Mouse (Mus musculus): ENCODE measurements around the gene Car14.
"Not testable (repeated sequence)": the region's sequence is repeated elsewhere in the genome, so short reads cannot be mapped to it uniquely, and the experiment has no call there.

The Car14 gene

GRCm38 (mm10) chr3:95892066-95893052, 12.1 kb downstream of the Car14 start:
- no peak for DNase-seq (ENCODE audit: low spot score)

GRCm38 (mm10) chr3:95891211-95892065, 13.1 kb downstream of the Car14 start, which contains the start of gene BC028528:
BC028528 (minus strand) TSS chr3:95892005.
- DNase-seq (ENCODE audit: low spot score), result no peak

DNA sequence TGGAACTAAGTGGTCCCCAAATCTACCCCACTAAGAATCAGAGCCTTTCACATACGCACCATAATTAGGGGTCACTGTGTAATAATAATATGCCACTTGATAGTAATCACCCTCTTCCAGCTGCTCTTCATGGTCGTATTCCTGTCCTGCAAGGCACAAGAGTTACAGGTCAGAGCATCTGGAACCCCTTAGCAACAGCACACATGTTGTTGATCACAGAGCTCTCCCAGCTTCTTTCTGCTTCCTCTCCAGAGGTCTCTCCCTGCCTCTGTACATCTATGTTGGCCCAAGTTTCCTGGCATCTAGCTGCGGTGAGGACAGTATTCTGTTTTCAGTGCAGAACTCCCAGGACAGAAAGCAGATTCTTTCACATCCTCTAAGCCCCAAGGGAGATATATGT, 14.8 kb downstream of the Car14 start:
- no peak for DNase-seq (ENCODE audit: low spot score)

DNA sequence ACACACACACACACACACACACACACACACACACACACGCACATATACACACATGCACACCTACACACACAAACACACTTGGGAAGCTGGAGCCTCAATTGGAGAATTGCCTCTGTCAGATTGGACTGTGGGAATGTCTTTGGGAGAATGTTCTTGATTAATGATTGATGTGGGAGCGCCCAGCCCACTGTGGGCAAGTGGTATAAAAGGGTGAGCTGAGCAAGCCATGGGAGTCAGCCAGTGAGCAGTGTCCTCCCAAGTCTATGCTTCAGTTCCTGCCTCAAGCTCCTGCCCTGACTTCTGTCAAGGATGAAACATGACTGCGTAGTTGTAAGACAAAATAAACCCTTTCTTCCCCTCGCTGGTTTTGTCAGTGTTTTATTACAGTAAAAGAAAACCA, 16.9 kb downstream of the Car14 start:
- DNase-seq (ENCODE audit: low spot score), result no peak

DNA sequence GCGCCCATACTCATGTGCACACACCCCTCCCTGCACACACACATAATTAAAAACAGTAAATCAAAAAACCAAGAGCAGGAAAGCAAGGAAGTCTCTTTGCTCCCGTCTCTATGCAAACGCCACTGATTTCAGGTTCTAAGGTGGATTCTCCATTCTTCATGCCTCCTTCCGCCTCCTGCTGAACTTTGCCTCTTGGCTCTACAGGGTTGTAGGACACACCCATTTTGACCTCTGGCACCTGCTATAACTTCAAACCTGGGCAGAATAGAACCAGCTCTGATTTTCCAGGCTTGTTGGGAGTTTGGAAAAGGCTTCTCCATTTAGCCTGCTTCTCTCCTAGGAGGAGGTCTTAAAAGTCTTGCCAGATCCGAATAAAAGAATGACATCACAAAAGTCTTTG, 20.1 kb downstream of the Car14 start:
- no peak for DNase-seq (ENCODE audit: low spot score)

GRCm38 (mm10) chr3:95882816-95883425, 21.6 kb downstream of the Car14 start:
- peak; percentile 73 for DNase-seq (ENCODE audit: low spot score)

- DNase-seq (ENCODE audit: low spot score), result peak; percentile 98
Observed at GRCm38 (mm10) chr3:95881979-95882815, 22.3 kb downstream of the Car14 start, which contains the start of gene Ciart. Ciart (minus strand) TSS chr3:95882251.

GRCm38 (mm10) chr3:95879063-95879462, 25.4 kb downstream of the Car14 start:
- DNase-seq (ENCODE audit: low spot score), result no peak

GRCm38 (mm10) chr3:95872048-95872447, 32.4 kb downstream of the Car14 start:
- DNase-seq (ENCODE audit: low spot score), result no peak

- DNase-seq (ENCODE audit: low spot score), result peak; percentile 69
Observed at GRCm38 (mm10) chr3:95871392-95871867, 33.1 kb downstream of the Car14 start, which contains the start of gene Mrps21. Mrps21 (minus strand) TSS chr3:95871519.

DNA sequence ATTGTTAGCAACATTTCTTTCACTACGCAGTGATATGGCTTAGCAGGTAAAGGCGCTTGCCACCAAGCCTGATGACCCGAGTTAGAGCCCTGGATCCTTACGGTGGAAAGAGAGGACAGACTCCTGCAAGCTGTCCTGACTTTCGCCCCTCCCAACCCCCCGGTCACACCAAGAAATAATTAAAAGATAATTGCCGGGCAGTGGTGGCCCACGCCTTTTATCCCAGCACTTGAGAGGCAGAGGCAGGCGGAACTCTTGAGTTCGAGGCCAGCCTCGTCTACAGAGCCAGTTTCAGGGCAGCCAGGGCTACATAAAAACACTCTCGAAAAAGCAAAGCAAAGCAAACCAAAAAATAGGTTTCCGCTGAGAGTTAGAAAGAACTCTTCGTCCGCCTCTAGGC, 33.5 kb downstream of the Car14 start:
- no peak for DNase-seq (ENCODE audit: low spot score)

GRCm38 (mm10) chr3:95867408-95867807, 37.1 kb downstream of the Car14 start:
- DNase-seq (ENCODE audit: low spot score), result no peak

GRCm38 (mm10) chr3:95866071-95866470, 38.4 kb downstream of the Car14 start:
- DNase-seq (ENCODE audit: low spot score), result no peak

DNA sequence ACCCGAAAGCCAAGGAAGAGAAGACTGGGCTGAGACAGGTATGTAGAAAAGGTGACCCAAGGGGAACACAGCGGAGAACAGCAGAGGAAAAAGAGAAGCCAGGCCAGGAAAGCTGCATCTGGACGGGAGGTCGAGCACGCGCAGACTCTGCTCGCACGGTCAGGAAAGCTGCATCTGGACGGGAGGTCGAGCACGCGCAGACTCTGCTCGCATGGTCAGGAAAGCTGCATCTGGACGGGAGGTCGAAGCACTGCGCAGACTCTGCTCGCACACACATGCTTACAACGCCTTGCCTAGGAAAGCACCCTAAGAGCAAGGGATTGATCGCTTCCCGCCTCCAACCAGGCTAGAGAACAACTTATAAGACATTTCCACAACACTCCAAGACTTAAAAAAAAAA, 38.9 kb downstream of the Car14 start:
- no peak for DNase-seq (ENCODE audit: low spot score)

DNA sequence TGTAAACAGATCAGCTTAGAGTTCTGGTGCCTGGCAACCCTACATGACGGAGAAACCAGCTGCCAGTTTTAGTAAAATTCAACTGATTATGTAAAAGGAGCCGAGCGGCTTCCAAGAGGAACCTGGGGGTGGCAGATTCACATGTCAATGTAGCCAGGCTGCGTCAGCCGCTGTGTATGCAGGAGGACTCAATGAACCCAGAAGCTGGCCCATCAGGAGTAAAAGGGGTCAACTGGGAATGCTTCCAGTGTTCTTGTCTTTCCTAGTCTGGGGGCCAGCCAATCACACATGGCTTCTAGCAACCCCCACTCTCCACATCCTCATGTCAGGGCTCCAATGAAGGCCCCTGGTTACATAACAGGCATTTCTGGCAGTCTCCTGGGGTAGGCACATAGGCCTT, 39.4 kb downstream of the Car14 start:
- peak; percentile 80 for DNase-seq (ENCODE audit: low spot score)

DNA sequence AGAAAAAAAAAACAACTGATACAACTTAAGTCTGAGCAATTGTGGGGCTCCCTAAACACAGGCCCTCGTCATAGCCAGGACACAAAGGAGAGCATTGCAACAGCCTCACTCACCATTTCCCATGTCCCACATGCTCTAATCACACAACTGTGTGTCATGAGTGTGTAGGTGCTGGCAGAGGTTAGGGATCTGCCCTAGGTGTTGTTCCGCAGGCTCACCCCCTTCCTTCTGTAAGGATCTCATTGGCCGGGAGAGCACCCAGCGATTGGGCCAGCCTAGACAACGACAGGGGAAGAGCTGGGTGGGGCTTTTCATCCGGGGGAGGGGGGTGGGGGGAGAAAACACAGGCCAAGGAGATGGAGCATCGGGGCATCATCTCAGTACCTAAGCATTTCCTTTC, 40.9 kb downstream of the Car14 start:
- DNase-seq (ENCODE audit: low spot score), result no peak

GRCm38 (mm10) chr3:95861796-95862195, 42.7 kb downstream of the Car14 start:
- DNase-seq (ENCODE audit: low spot score), result peak; percentile 58

DNA sequence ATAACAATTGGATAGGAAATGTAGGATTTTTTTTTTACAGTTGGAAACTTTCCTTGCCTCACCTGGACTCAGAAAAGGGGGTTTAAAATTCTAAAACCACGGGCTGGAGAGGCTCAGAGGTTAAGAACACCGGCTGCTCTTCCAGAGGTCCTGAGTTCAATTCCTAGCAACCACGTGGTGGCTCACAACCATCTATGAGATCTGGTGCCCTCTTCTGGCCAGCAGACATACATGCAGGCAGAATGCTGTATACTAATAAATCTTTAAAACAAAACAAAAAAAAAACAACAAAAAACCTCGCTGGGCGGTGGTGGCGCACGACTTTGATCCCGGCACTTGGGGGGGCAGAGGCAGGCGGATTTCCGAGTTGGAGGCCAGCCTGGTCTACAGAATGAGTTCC, 43.3 kb downstream of the Car14 start:
- DNase-seq (ENCODE audit: low spot score), result no peak

DNA sequence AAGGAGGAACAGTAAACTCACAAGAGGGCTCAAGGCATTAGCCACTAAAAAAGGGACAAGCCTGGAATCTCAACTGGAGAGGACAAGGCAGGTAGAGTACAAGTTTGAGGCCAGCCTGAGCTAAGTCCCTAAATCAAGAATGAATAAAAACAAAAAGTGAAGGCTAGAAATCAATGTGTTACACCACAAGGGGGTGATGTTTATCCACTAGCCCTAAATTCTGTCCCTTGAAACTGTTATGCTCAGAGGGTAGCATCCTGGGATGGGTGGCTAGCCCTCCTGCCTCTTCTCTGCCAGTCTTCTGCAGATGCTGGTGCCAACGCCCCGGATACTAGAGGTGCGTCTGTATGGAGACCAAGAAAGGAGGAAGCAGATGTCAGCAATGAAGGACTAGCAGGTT, 44.2 kb downstream of the Car14 start:
- no peak for DNase-seq (ENCODE audit: low spot score)

GRCm38 (mm10) chr3:95858278-95858677, 46.2 kb downstream of the Car14 start:
- not testable (repeated sequence) for DNase-seq (ENCODE audit: low spot score)

GRCm38 (mm10) chr3:95857050-95857449, 47.4 kb downstream of the Car14 start:
- not testable (repeated sequence) for DNase-seq (ENCODE audit: low spot score)

Measured in left cerebral cortex, adult 11 months (tissue).